Mouse (Mus musculus) ovary, adult 18-20 months (tissue): ENCODE data around the gene Arf3.
A peak's percentile ranks its signal among the peaks of the same experiment; 100 is the strongest.
"Not testable (repeated sequence)": the region's sequence is repeated elsewhere in the genome, so short reads cannot be mapped to it uniquely, and the experiment has no call there.

Experiments used
- DNase-seq: peaks from one replicate; pipeline ENCODE4 v3.0.0; 2022; ENCODE audit warnings: low spot score, mixed read lengths

Gene Arf3

GRCm38 (mm10) chr15:98753021-98753423 is 10.0 kb downstream of the Arf3 start:
- no peak for DNase-seq

- DNase-seq, result no peak
Observed at GRCm38 (mm10) chr15:98749093-98749492, 13.9 kb downstream of the Arf3 start.

GRCm38 (mm10) chr15:98747296-98747695 is 15.7 kb downstream of the Arf3 start:
- DNase-seq, result no peak

GRCm38 (mm10) chr15:98746344-98746965 is 16.6 kb downstream of the Arf3 start:
- DNase-seq, result no peak

GRCm38 (mm10) chr15:98743863-98744262 is 19.2 kb downstream of the Arf3 start:
- not testable (repeated sequence) for DNase-seq

GRCm38 (mm10) chr15:98742766-98743428 is 20.1 kb downstream of the Arf3 start:
- DNase-seq, result no peak

GRCm38 (mm10) chr15:98740219-98740618 is 22.8 kb downstream of the Arf3 start:
- no peak for DNase-seq

- no peak for DNase-seq
Observed at GRCm38 (mm10) chr15:98738796-98739195, 24.2 kb downstream of the Arf3 start.

GRCm38 (mm10) chr15:98737881-98738280 is 25.1 kb downstream of the Arf3 start:
- no peak for DNase-seq

- no peak for DNase-seq
Observed at GRCm38 (mm10) chr15:98736521-98736920, 26.5 kb downstream of the Arf3 start.

GRCm38 (mm10) chr15:98733976-98734566 is 28.9 kb downstream of the Arf3 start:
- no peak for DNase-seq

- no peak for DNase-seq
Observed at GRCm38 (mm10) chr15:98733370-98733769, 29.6 kb downstream of the Arf3 start.

GRCm38 (mm10) chr15:98732006-98732531 is 30.9 kb downstream of the Arf3 start:
- DNase-seq, result no peak

- DNase-seq, result no peak
Observed at GRCm38 (mm10) chr15:98730790-98731189, 32.2 kb downstream of the Arf3 start.

- no peak for DNase-seq
Observed at GRCm38 (mm10) chr15:98729791-98730545, 33.0 kb downstream of the Arf3 start.

- no peak for DNase-seq
Observed at GRCm38 (mm10) chr15:98728366-98728765, 34.6 kb downstream of the Arf3 start.

GRCm38 (mm10) chr15:98727443-98728321 is 35.3 kb downstream of the Arf3 start, which contains the start of gene Fkbp11:
TSS of gene Fkbp11 (minus strand) at chr15:98728198.
- peak; percentile 63 for DNase-seq

GRCm38 (mm10) chr15:98726746-98727145 is 36.3 kb downstream of the Arf3 start:
- DNase-seq, result no peak

- no peak for DNase-seq
Observed at GRCm38 (mm10) chr15:98726079-98726478, 36.9 kb downstream of the Arf3 start.

- no peak for DNase-seq
Observed at GRCm38 (mm10) chr15:98724441-98724840, 38.6 kb downstream of the Arf3 start.

GRCm38 (mm10) chr15:98722854-98723253 is 40.2 kb downstream of the Arf3 start:
- DNase-seq, result no peak
